Mouse (Mus musculus) frontal cortex, adult 2 months (tissue): ENCODE measurements at regions not wholly inside any gene's neighbourhood (a gene's known extent, or its start where the extent isn't known, plus 50 kb on each side); places are given as distances from the start of the nearest gene placed in this dataset.

Experiments
- DNase-seq, 2 experiments: peaks; one replicate each; pipeline ENCODE4 v3.0.0; 2022; ENCODE audit warnings: low spot score in 1 of 2; ENCODE audit errors: extremely low spot score in 1 of 2

DNA sequence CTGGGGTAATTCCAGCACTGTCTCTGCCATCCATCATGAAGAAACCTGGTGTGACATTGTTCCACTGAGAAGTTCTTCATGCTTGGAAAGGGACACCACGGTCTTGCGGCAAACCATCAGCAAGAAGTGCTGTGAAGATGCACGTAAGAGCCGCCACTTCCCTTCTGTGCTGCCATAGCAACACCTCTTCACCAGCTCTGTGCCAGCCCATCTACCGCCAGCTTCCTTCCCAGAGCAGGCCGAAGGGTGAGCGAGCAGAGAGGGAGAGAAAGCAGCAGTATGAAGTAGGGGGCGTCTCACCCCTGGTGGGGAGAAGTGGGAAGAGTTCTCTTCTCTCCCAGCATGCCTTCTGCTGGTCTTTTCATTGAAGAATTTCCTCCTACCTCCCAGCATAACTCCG, 84.8 kb upstream of the Zfp637 start:
- peak in 1 of 2 experiments; percentile 22 for DNase-seq

DNA sequence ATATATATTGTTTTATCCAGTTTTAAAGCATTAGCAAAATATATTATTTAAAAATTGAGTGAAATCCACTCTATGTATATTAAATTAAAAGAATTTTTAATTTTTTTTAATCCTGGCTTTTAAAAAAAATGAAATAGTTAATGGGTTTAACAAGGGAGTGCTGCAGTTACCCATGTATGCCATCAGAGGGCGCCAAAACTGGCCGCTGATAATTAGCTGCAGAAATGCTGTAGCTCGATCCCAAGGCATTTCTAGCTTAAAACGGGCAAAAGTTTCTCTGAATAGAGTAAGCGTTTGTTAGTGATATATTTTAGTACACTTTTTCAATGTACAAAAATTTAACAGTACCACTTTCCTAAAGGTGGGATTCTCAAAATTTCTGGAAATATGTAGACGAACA, 82.5 kb upstream of the Zfp637 start:
- DNase-seq, result peak in 1 of 2 experiments; percentile 70

DNA sequence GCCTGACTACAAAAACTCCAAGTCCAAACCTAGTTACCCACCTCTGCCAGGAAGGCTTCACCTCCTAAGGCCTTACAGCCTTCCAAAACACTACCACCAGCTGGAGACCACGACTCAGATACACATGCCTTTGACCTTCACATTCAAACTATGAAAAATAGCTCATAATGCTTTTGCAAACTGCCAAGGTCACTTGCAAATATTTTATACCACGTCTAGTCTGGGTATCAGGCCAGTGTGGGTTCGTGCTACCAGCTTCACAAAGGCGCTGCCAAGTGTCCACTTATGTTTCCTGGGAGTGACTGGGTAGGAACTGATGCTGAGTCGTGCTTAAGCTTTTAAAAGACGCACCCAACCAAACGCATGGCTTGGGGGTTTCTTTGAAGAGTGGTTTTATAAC, 69.5 kb upstream of the Zfp637 start:
- no peak for DNase-seq

DNA sequence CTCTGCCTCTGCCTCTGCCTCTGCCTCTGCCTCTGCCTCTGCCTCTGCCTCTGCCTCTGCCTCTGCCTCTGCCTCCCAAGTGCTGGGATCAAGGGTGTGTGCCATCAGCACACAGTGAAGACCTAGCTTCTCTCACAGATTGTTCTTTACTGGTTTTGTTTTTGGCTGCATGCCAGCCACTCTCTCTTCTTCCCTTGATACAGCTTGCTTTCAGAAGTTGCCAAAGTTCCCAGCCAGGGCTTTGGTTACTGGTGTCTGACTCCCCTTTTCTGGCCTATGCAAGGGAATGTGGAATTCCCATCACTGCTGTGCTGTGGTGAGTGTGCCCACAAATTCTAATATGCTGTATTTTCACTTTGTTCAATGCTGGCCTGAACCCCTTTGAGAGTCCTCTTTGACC, 68.6 kb upstream of the Zfp637 start:
- no peak for DNase-seq

DNA sequence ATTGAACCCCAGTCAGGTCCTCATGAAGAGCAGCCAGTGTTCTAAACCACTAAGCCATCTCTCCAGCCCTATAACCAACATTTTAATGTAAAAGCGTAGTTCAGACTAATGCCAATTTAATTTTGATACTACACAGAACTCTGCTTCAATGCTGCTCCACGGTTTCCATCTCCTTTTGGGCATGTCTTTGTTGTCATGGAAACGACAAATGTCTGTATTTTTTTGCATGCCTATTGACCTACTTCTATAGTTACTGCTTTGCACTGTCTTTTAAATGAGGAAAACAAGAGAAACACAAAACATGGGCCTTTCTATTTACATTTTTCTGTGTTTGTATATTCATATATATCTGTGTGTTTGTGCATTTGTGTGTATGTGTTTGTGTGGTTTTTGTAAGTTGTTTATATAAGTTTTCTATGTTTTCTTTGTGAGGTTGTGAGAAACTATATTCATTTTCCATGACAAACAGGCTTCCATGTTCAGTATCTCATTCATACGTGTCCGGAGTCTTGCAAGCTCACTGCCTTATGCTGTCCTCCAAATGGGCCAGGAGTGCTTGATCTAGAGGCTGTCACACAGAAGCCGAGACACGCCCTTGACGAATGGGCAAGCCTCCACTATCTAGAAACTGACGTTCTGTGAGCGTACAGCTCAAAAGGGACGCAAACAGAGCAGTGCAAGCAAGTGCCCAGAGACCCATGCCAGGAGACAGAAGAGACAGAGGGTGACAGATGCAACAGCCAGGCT, 65.5 kb upstream of the Zfp637 start:
- peak in 1 of 2 experiments; percentile 22 for DNase-seq

DNA sequence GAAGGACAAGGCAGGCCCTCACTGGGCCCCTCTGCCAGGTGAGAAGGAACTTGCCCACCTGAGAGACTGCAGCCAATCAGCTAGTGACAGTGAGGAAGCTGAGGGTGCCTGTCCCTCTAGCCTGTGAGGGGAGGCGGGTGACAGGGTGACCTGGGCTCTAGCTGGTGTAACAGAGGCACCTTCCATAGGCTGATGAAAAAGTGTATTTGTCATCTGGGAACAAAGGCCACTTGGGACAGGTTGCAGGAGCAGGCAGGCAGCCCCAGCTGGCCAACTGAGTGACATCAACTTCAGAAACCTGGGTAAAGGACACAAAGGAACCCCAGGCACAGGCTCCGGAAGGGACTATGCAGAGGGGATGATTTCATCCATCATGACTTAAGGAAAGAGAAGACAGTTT, 63.0 kb upstream of the Zfp637 start:
- no peak for DNase-seq

DNA sequence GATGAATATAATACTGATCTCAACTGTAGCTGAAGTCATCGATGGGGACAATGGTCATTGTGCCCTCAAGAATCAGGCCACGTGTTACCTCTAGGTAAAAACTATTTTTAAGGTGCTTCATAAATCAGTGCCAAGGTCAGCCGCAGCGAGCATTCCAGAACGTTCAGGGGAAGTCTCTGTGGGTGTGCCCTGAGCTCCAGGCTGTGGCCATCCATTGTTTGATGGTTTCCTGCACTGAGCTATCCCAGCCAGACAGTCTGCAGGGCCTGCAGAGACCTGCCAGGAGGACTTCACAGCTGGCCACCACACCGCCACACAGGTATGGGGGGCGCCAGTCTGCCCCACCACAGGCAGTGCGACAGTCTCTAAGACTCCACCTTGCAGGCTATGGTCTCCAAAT, 62.5 kb upstream of the Zfp637 start:
- no peak for DNase-seq

DNA sequence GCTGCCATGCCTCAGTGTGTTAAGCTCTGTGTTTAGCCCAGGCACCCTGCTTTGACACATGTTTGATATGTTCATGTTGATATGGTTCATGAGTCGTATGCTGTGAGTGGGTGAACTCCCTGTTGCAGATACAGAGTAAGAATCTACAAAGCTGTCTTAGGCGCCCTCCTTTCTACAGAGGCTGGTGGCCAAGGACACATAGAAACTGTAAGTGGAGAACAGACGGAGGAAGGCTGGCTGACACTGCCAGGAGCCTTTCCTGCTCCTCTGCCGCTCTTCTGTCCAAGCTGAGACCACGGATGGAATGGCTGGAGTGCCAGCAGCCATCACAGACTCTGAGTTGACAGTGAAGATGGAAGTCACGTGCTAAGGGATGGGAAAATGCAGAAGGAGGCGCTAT, 62.0 kb upstream of the Zfp637 start:
- DNase-seq, result no peak

DNA sequence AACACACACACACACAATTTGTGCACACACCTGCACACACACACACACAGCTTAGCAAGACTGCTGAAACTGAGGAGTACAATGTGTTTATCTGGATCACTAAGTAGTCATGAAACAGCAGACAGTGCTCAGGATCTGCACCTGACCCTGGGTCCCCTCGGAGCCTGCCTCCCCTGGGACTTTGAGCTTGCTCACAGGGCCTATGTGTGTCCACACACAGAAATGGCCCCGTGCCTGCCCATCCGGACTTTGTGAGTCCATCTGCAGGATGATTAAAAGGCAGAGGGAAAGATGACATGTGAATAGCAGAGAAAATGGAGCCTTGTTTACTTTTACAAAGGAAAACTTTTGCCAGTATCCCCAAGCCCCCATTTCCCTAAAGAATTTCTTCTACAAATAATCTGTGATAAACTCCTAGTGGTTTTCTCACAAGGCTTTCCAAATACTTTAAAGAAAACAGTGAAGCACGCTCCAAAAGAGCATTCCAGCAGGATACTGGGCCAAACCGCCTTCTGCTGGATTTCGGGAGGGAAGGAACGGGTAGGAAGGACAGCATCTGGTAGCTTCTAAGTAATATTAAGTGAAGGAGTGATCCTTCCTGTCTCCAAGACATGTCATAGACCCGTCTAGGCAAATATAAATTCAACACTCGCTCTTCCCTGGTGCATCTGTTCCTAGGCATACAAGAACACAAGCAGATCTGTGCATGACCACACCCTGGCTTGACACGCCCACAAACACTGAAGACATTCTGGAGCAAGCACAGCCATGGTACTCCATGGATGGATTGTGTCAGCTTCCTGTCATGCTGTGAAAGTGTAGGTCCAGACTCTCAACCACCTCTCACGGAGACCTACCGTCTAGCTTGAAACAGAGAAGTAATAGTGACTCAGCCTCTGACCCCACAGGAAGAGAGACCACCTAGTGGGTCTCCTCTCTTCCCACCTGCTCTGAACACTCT, 52.1 kb upstream of the Zfp637 start:
- DNase-seq, result no peak

DNA sequence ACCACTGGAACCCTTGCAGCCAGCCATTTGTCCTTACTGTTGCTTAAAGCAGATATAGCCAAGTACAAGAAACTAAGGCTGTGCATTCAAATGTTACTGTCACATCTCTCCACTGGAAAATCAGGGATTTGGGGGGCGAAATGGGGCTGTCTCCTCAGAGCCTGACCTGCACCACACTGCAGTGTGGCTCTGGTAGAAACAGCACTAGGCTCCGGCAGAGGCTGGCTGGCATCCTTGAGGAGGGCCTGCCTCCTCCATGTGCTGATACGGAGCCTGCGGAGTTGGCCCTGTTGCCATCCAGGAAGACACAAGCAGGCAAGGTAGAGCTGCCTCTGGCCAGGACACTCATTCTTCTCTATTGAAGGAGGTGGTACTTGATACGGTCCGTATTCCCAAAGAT, 50.4 kb upstream of the Zfp637 start:
- DNase-seq, result no peak
